In genomic region chr19:12003568-12003967, GRCm38 (mm10) we compare ENCODE assay signal across 33 mouse cellular contexts. TPM values are rescaled to one million over a fixed set of nuclear protein-coding genes. Genes with fewer than 3 reads are reported as not detected.
A peak's percentile ranks its signal among the peaks of the same experiment; 100 is the strongest.
DNase-seq lines count a peak whose midpoint lies in the region; ATAC-seq and TF ChIP-seq lines count a peak whose summit lies in the region.
"Had no signal": no experiment of that assay in that cellular context is flagged by ENCODE, and none has a peak within 500 bp of the region (broad histone marks: within the 10 kb centered on the region; RNA-seq: fewer than 3 reads in every experiment).

No protein-coding gene starts in this region.

- ATAC-seq in lung, embryonic 14.5 days (ENCODE audit: insufficient read depth), result no peak
- ATAC-seq: forebrain, embryonic 13.5 days; hindbrain, postnatal 0 days; intestine, embryonic 15.5 days had no signal

- H3K27me3 ChIP-seq in cerebellum, adult 2 months (ENCODE audit: control insufficient read depth, insufficient read depth, low read length), result no peaks in the 10 kb centered on the region
- no peaks in the 10 kb centered on the region for H3K27me3 ChIP-seq in lung, embryonic 14.5 days (ENCODE audit: insufficient read depth, low read length)
- H3K27me3 ChIP-seq: CH12.LX; forebrain, embryonic 13.5 days; hindbrain, embryonic 12.5 days; intestine, embryonic 15.5 days; limb, embryonic 12.5 days; liver, embryonic 15.5 days; neural tube, embryonic 12.5 days had no signal

- H3K9me3 ChIP-seq in lung, embryonic 14.5 days (ENCODE audit: low read depth, low read length), result no peaks in the 10 kb centered on the region
- H3K9me3 ChIP-seq: forebrain, embryonic 13.5 days; hindbrain, embryonic 12.5 days; intestine, embryonic 15.5 days; limb, embryonic 12.5 days; liver, embryonic 15.5 days; megakaryocyte, embryonic 14.5 days; neural tube, embryonic 12.5 days had no signal

- no peak for TF ChIP-seq CTCF in cerebellum, adult 2 months (IDR thresholded peaks at IDR 0.05; ENCODE audit: borderline replicate concordance, insufficient read depth, low read depth, low read length)
- TF ChIP-seq CTCF in lung, embryonic 14.5 days (IDR thresholded peaks at IDR 0.05; ENCODE audit: low read depth), result no peak
- TF ChIP-seq CTCF in lung, adult 2 months (IDR thresholded peaks at IDR 0.05; ENCODE audit: insufficient read depth, low read length), result no peak

- no peaks in the 10 kb centered on the region for H3K36me3 ChIP-seq in lung, embryonic 14.5 days (ENCODE audit: insufficient read depth)
- H3K36me3 ChIP-seq: hindbrain, embryonic 12.5 days; intestine, embryonic 15.5 days; limb, embryonic 12.5 days; liver, embryonic 15.5 days; neural tube, embryonic 12.5 days had no signal

- no peak for TF ChIP-seq POLR2A in cerebellum, adult 2 months (IDR thresholded peaks at IDR 0.05; ENCODE audit: borderline replicate concordance, insufficient read depth, low read length)
- TF ChIP-seq POLR2A in lung, adult 2 months (IDR thresholded peaks at IDR 0.05; ENCODE audit: borderline replicate concordance, extremely low read depth, low read depth, low read length), result no peak

- H3K4me2 ChIP-seq in lung, embryonic 14.5 days, result no peak overlapping the region

- no peak overlapping the region for H3K27ac ChIP-seq in cerebellum, adult 2 months (ENCODE audit: insufficient read depth, low read length)
- no peak overlapping the region for H3K27ac ChIP-seq in lung, embryonic 14.5 days (ENCODE audit: low read depth)
- H3K27ac ChIP-seq: forebrain, embryonic 13.5 days; hindbrain, embryonic 12.5 days; limb, embryonic 12.5 days; liver, embryonic 15.5 days; neural tube, embryonic 12.5 days had no signal

- WGBS in cerebellum, adult 2 months, result 96% methylated on average over 2 of the region's 2 CpGs
- WGBS in lung, embryonic 14.5 days, result 72% methylated on average over 2 of the region's 2 CpGs
- 89% methylated on average over 2 of the region's 2 CpGs for WGBS in lung, adult 2 months

- no peak overlapping the region for H3K9ac ChIP-seq in lung, embryonic 14.5 days
- H3K9ac ChIP-seq: forebrain, embryonic 13.5 days; hindbrain, embryonic 12.5 days; intestine, embryonic 15.5 days; limb, embryonic 12.5 days; liver, embryonic 15.5 days; neural tube, embryonic 12.5 days had no signal

- peaks cover 4% of the 10 kb centered on the region; the same call in 1 of the 2 replicates for H3K4me1 ChIP-seq in cerebellum, adult 2 months (ENCODE audit: control insufficient read depth, insufficient read depth, low read length)
- peaks cover 2% of the 10 kb centered on the region; the same call in 1 of the 2 replicates for H3K4me1 ChIP-seq in lung, embryonic 14.5 days (ENCODE audit: insufficient read depth)
- peaks cover 10% of the 10 kb centered on the region for H3K4me1 ChIP-seq in lung, adult 2 months (ENCODE audit: control insufficient read depth, insufficient read depth, low read length)

- DNase-seq in cerebellum, adult 11-12 months, result peak; percentile 39
- no peak for DNase-seq in cerebellum, adult 2 months
- peak; percentile 46 for DNase-seq in kidney, adult 11 months
- no peak for DNase-seq in kidney, adult 8-10 months
- DNase-seq in lung, embryonic 14.5 days, result peak; percentile 22
- DNase-seq in lung, adult 2 months, result no peak
- peak; percentile 51 for DNase-seq in Muller cell, postnatal 12 days (ENCODE audit: inconsistent ontology term)
- DNase-seq in natural killer cell, adult 2 months (ENCODE audit: low spot score in 2 of 2), result no peak
- DNase-seq: adrenal gland, postnatal 10 days; cerebellum, postnatal 10 days; gastrocnemius, postnatal 10 days; heart, postnatal 14 days; midbrain, embryonic 14.5 days; right cerebral cortex, adult 18-20 months; spleen, adult 18-20 months; thymus, adult 18-20 months; thymus, postnatal 25 days had no signal

- no peak overlapping the region for H3K4me3 ChIP-seq in cerebellum, adult 2 months (replicated peaks; ENCODE audit: insufficient read depth, low read depth, low read length)
- no peak overlapping the region for H3K4me3 ChIP-seq in lung, embryonic 14.5 days (ENCODE audit: low read depth, low read length)
- no peak overlapping the region for H3K4me3 ChIP-seq in lung, adult 2 months (replicated peaks; ENCODE audit: extremely low read depth, low read depth, low read length)
- H3K4me3 ChIP-seq: intestine, embryonic 15.5 days; left cerebral cortex, adult 2 months; liver, embryonic 15.5 days; neural tube, embryonic 12.5 days had no signal

RNA-seq across cellular contexts. Expression of gene Olfr1423, which starts 37.5 kb away (rescaled TPM):
- polyA plus RNA-seq in cerebellum, adult 2 months (2012; rRNA removed), result not detected in 2 replicates
- polyA plus RNA-seq in lung, embryonic 14.5 days (2014; fragmentation: Nextera tagmentation; extraction: Ambion mirVana), result not detected in 2 replicates
- not detected in 2 replicates for polyA plus RNA-seq in lung, adult 2 months (2012; rRNA removed)
- polyA plus RNA-seq: cortical plate, adult 2 months; forebrain, embryonic 13.5 days; gonadal fat pad, adult 2 months; heart, embryonic 14.5 days; hindbrain, postnatal 0 days; intestine, embryonic 15.5 days; limb, embryonic 12.5 days; liver, adult 2 months; midbrain, embryonic 14.5 days; neural tube, embryonic 12.5 days had no signal

RNA-seq across cellular contexts. Expression of gene Osbp, which starts 37.8 kb away (rescaled TPM):
- polyA plus RNA-seq in cerebellum, adult 2 months (2012; rRNA removed), result 38.9 and 39.9 TPM in 2 replicates
- polyA plus RNA-seq in lung, embryonic 14.5 days (2014; fragmentation: Nextera tagmentation; extraction: Ambion mirVana), result 7.4 and 7.5 TPM in 2 replicates
- 14.0 and 23.4 TPM in 2 replicates for polyA plus RNA-seq in lung, adult 2 months (2012; rRNA removed)

RNA-seq across cellular contexts. Expression of gene Olfr1424, which starts 58.9 kb away (rescaled TPM):
- polyA plus RNA-seq in cerebellum, adult 2 months (2012; rRNA removed), result not detected in 2 replicates
- polyA plus RNA-seq in lung, embryonic 14.5 days (2014; fragmentation: Nextera tagmentation; extraction: Ambion mirVana), result not detected in 2 replicates
- polyA plus RNA-seq in lung, adult 2 months (2012; rRNA removed), result not detected in 2 replicates
- polyA plus RNA-seq: C2C12; cortical plate, adult 2 months; forebrain, embryonic 13.5 days; gonadal fat pad, adult 2 months; heart, embryonic 14.5 days; hindbrain, embryonic 12.5 days; hindbrain, postnatal 0 days; intestine, embryonic 15.5 days; limb, embryonic 12.5 days; liver, adult 2 months; liver, embryonic 15.5 days; midbrain, embryonic 14.5 days; neural tube, embryonic 12.5 days; stomach, embryonic 16.5 days had no signal

Comparison
In these comparisons a context has a peak if more than half of its experiments do, and no peak if none do; other contexts are left out.
1. DNase-seq: peak in cerebellum, adult 11-12 months (single experiment), kidney, adult 11 months (single experiment), lung, embryonic 14.5 days (single experiment) and Muller cell, postnatal 12 days (single experiment); none in cerebellum, adult 2 months (0 of 2), kidney, adult 8-10 months (0 of 2), lung, adult 2 months (single experiment) and natural killer cell, adult 2 months (0 of 2).